Mouse (Mus musculus): ENCODE measurements at regions not wholly inside any gene's neighbourhood (a gene's known extent, or its start where the extent isn't known, plus 50 kb on each side); places are given as distances from the start of the nearest gene placed in this dataset.

- no peak for DNase-seq
Measured at GRCm38 (mm10) chr10:117432871-117433546, 53.2 kb upstream of the Cpsf6 start.

DNA sequence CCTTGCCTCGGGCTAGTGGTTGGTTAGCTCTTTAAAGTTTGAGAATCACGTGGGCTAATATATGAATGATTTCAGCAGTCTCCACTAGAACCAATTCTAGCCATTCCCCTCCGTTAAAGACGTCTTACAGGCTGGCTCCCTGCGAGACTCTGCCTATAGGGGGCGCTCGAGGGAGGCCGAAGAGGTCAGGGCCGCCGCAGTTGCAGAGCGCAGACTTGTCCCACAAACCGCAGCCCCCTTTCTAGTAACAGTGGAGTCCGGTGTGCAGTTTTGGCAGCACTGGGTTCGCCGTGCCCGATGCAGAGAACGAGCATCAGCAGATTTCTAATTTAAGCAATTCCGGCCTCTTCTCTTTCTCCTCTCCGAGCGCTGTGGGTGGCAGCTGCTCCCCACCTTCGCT lies 52.6 kb upstream of the Cpsf6 start:
- peak; percentile 24 for DNase-seq

DNA sequence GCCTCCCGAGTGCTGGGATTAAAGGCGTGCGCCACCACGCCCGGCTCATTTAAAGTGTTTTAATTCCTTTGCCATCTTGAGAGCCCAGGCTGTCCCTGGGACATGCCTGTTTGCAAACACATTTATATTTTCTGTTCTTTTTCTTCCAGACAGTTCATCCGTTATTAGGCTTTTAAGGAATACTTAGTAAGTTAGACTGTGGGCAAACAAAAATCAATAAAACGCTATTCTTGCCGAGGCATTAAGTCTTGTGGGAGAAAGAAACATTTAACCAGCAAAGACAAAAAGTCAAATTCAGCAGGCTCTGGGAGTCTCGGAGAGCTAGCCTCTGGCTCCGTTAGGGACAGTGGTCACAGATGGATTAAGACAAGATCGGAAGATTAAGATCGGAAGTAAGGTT lies 52.0 kb upstream of the Cpsf6 start:
- no peak for DNase-seq

DNA sequence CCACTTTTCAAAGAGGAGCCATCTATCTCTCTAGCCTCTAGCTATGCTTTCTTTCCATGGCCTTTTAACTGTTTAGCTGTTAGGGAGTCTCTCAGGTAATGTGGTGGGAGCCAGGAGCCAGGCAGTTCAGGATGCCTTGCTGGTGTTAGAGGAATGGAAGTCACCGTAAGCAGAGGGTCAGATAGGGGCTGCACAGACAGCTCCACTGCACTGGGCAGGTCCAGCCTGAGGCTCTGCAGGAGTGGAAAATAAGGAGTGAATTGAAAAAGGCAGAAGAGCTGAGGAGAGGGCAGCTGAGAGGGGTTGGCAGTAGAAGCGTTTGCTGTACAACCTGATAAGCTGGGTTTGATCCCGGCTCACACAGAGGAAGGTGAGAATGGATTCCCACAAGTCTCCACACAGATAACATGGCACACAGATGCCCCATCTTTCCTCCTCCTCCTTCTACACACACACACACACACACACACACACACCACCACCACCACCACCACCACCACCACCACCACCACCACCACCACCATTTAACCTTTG lies 51.3 kb upstream of the Cpsf6 start:
- DNase-seq: no peak

DNA sequence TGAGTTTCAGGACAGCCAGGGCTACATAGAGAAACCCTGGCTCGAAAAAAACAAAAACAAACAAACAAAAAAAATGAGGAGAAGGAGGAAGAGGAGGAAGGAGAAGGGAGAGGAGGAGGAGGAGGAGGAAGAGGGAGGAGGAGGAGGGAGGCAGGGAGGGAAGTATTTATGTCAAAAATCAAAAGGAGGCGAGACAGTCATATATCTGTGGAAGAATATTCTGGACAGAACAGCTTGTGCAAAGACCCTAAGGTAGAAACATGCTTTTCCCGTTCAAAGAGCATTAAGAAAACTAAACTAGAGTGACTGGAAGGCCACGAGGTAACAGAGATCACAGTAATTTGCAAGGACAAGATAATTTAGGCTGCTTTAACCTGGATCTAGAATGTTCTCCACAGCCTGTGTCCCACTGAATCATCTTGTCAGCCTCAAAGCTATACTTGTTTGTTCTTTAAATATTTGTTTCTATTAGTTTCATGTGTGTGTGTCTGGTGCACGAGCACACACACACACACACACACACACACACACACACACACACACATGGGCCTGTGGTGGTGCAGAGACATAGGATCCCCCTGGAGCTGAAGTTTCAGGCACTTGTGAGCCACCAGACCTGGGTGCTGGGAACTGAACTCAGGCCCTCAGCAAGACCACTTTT lies 50.5 kb upstream of the Cpsf6 start:
- no peak for DNase-seq

- DNase-seq: no peak
Measured at GRCm38 (mm10) chr10:117429459-117430183, 49.8 kb upstream of the Cpsf6 start.
